Mouse (Mus musculus) midbrain, embryonic 10.5 days (tissue): ENCODE results near the gene Pdia2. TPM values are rescaled to one million over a fixed set of nuclear protein-coding genes. Genes with fewer than 3 reads are reported as not detected.

Experiments used
- DNase-seq: peaks from one replicate; pipeline ENCODE4 v3.0.0-alpha.2; 2017; ENCODE audit warnings: low spot score
- H3K27ac ChIP-seq: fragments of 300-500 bp; sonication (generic); replicated peaks from 2 replicates; pipeline ENCODE4 v1.5.1; 2016; ENCODE audit warnings: mild to moderate bottlenecking
- H3K27me3 ChIP-seq: fragments of 300-500 bp; sonication (generic); 2 replicates; pipeline ENCODE4 v1.6.1; 2016; ENCODE audit warnings: low read depth, mild to moderate bottlenecking; ENCODE audit not compliant: poor library complexity, severe bottlenecking
- H3K36me3 ChIP-seq: fragments of 300-500 bp; sonication (generic); 2 replicates; pipeline ENCODE4 v1.6.1; 2016; ENCODE audit warnings: mild to moderate bottlenecking, moderate library complexity
- H3K4me1 ChIP-seq: fragments of 300-500 bp; sonication (generic); 2 replicates; pipeline ENCODE4 v1.6.1; 2016
- H3K4me3 ChIP-seq: fragments of 300-500 bp; sonication (generic); 2 replicates; pipeline ENCODE4 v1.5.1; 2016; ENCODE audit warnings: mild to moderate bottlenecking, moderate library complexity
- H3K9me3 ChIP-seq: fragments of 300-500 bp; sonication (generic); replicated peaks from 2 replicates; pipeline ENCODE4 v1.6.1; 2016; ENCODE audit warnings: mild to moderate bottlenecking
- WGBS: fragments of 180-500 bp; shearing (Covaris S2); methylation state at CpG from one replicate; pipeline ENCODE4 v1.1.7; 2016; 5-methylcytosine and 5-hydroxymethylcytosine counted together
- polyA plus RNA-seq: library from polyadenylated mRNA; unstranded; fragments of >200 nt; fragmentation: Nextera tagmentation; extraction: Ambion mirVana; gene quantifications from 2 replicates; pipeline ENCODE4 v1.2.1, GENCODE M21; 2016

Pdia2 gene
- polyA plus RNA-seq, result 0.47 and 0.81 TPM in 2 replicates

DNA sequence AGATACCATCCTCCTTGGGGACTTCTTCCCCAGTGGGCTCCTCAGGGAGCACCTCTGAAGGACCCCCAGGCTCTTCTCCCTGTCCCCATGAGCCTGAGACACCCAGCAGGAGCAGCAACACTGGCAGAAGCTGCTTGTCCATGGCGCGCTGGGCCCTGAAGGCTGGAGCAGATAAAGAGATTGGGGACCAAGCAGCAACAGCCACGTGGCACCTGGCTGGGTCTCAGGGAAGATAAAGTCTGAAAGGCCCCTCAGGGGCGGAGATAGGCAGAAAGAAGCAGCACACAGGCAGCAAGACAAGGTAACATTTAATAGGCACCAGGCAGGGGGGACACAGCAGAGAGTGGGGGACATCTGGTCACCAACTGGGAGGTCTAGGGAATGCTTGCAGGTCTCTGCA, at the start of gene Pdia2:
Gene Pdia2, minus strand, starts transcription at position 196 of the 400 bp plus-strand sequence.
- Histone ChIP-seq H3K9me3 (no peaks in the 10 kb centered on the region), H3K4me3 (no peak within 1 kb of the TSS; the same call in 1 of the 2 replicates), H3K36me3 (peaks cover 51% of the 10 kb centered on the region), H3K27ac (no peak within 1 kb of the TSS), H3K27me3 (peaks cover 55% of the 10 kb centered on the region), H3K4me1 (peaks cover 24% of the 10 kb centered on the region)
- DNase-seq, result no peak
- WGBS, result 71% methylated on average over 4 of the region's 4 CpGs

DNA sequence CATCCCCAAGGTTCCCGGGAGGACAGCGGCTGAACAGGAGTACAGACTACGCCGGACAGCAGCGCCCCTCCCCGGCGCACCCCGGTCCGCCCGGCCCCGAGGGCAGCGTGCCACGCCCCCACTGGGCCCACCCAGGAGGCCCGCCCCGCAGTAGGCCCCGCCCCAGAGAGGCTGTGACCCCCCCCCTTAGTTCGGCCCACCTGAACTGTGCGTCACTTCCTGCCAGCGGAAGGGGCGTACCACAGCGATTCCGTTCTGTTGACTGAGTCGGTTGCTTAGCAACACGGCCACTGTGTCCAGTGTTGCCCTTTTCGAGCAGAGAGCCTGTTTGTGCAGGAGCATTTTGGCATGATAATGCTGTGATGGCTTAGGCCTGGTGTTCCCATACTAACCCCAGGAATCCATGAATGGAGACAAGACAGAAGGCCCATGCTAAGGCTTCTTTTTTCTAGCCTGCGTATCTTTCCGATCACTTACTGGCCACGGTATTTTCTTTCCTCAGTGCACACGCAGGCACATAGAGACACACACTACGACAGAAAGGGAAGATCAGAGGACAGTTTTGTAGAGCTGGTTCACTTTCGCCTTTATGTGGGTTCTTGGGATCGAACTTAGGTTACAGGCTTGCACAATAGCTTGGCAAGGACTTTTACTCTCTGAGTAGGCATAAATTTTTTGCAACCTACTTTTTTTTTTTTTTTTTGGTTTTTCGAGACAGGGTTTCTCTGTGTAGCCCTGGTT, 45.4 kb upstream of the Pdia2 start, which contains the start of gene Fam234a:
Gene Fam234a, minus strand, starts transcription at position 142 of the 741 bp plus-strand sequence.
- DNase-seq, result peak; percentile 98
- peaks cover 22% of the 10 kb centered on the region for H3K4me1 ChIP-seq
- H3K27ac ChIP-seq, result peak within 1 kb of the TSS; percentile 82
- H3K36me3 ChIP-seq, result no peaks in the 10 kb centered on the region
- H3K27me3 ChIP-seq, result no peaks in the 10 kb centered on the region
- no peaks in the 10 kb centered on the region for H3K9me3 ChIP-seq
- 6% methylated on average over 33 of the region's 33 CpGs for WGBS
- H3K4me3 ChIP-seq, result peak within 1 kb of the TSS; percentile 71

DNA sequence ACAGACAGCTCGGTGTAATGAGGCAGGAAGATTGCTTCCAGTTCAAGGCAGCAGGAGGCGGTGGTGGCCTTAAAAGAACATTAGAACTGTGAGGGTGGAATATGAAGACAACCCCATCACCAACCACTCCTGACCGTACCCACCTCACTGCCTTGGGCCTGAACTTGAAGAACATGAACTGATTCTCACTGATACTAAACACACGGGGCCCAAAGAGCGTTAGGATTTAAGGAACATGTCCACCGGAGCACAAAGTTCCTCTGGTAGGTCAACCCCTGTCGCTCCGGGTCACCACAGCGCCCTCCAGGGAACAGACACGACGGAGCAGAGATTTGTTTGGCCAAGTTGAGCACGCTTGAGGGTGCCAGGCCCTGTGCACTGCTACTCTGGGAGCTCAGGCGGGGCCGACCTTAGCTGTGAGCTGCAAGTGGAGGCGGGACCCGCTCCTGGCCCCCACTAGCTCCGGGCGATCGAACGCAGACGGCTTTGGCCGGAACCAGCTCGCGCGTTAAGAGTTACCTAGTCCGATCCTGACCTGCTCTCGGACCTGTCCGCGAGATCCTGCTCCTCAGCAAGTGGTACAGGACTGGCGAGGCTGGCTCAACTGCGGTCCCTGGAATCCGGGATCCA, 44.7 kb upstream of the Pdia2 start:
- Histone ChIP-seq H3K27me3 (no peaks in the 10 kb centered on the region), H3K4me3 (peak overlapping the region; percentile 71), H3K9me3 (no peaks in the 10 kb centered on the region), H3K36me3 (no peaks in the 10 kb centered on the region), H3K27ac (peak overlapping the region; percentile 82), H3K4me1 (peaks cover 22% of the 10 kb centered on the region)
- WGBS, result 1% methylated on average over 32 of the region's 32 CpGs
- no peak for DNase-seq

GRCm38 (mm10) chr17:26240990-26241389, 42.1 kb upstream of the Pdia2 start:
- Histone ChIP-seq H3K36me3 (no peaks in the 10 kb centered on the region), H3K27ac (no peak overlapping the region), H3K4me3 (no peak overlapping the region), H3K27me3 (no peaks in the 10 kb centered on the region), H3K4me1 (peaks cover 22% of the 10 kb centered on the region), H3K9me3 (no peaks in the 10 kb centered on the region)
- DNase-seq, result no peak
- 83% methylated on average over 6 of the region's 6 CpGs for WGBS

DNA sequence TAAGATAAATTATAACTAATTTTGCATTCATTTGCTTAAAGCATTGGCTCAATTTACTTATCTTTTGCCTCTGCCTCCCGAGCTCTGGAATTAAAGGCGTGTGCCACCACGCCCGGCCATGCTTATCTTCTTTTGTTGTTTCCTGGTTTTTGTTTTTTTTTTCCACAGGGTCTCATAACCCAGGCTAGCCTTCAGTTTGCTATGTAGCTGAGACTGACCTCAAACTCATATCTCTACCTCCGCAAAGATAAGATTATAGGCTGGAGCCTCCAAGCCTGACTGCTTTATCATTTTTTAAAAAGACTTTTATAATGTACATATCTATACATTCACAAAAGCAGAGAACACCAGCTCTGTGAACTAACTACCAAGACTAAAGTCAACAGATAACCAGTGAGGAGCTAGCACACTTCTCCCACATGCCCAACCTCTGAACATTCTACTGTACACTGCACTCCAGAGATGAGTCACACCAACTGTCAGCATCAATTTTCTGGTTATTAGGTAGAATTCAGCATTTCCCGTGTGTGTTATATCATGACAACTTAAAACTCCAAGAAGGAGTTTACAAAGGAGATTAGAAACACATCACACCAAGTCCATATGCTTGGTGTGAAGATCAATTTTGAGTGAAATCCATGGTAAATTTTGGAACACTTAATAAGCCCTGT, 41.4 kb upstream of the Pdia2 start:
- Histone ChIP-seq H3K4me1 (peaks cover 23% of the 10 kb centered on the region), H3K27ac (no peak overlapping the region), H3K36me3 (no peaks in the 10 kb centered on the region), H3K9me3 (no peaks in the 10 kb centered on the region), H3K4me3 (no peak overlapping the region), H3K27me3 (no peaks in the 10 kb centered on the region)
- WGBS, result 87% methylated on average over 6 of the region's 6 CpGs
- no peak for DNase-seq

- WGBS, result 72% methylated on average over 2 of the region's 2 CpGs
These were observed 40.7 kb upstream of the Pdia2 start for GRCm38 (mm10) chr17:26239551-26239950.

GRCm38 (mm10) chr17:26237667-26238066, 38.8 kb upstream of the Pdia2 start:
- H3K36me3 ChIP-seq, result no peaks in the 10 kb centered on the region
- no peaks in the 10 kb centered on the region for H3K27me3 ChIP-seq
- WGBS, result 87% methylated on average over 10 of the region's 10 CpGs
- no peak for DNase-seq
- H3K4me1 ChIP-seq, result peaks cover 5% of the 10 kb centered on the region; the same call in 1 of the 2 replicates
- H3K4me3 ChIP-seq, result no peak overlapping the region
- no peaks in the 10 kb centered on the region for H3K9me3 ChIP-seq
- no peak overlapping the region for H3K27ac ChIP-seq

More at GRCm38 (mm10) chr17:26239551-26239950, 40.7 kb upstream of the Pdia2 start:
- Histone ChIP-seq H3K4me3 (no peak overlapping the region), H3K27me3 (no peaks in the 10 kb centered on the region), H3K4me1 (peaks cover 22% of the 10 kb centered on the region), H3K27ac (no peak overlapping the region), H3K9me3 (no peaks in the 10 kb centered on the region), H3K36me3 (no peaks in the 10 kb centered on the region)
- no peak for DNase-seq

DNA sequence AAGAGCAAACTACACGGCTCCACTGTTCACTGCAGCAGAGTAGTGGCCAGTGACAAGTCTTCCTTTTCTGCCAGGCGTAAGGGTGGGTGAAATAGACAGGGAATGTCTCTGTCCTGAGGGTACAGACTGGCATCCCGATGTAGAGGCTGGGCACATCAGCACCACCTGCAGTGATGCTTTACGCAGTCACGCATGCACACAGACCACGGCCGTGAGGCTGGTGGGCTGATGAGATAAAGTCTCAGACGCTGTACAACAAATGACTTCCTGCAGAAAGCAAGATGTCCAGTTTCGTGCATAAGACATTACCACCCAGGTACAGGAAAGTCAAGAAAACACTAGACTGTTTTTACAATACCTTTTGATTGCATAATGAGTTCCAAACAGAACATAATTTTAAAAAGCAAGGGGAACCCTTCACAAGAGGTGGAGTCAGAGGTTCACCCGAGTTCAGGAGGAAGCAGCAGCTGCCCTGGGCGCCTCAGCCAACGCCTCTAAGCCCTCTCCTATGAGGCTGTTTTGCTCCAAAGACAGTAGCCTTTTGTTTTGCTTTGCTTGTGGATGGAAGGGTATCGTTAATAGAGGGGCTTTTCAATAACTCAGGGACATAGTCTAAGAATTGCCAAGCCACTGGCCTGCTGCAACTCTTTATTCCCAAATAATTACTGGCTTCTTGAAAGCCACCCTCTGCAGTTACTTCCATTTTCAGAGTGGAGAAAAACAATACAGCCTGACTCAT, 36.4 kb upstream of the Pdia2 start:
- Histone ChIP-seq H3K4me1 (0 out of 2 replicates have a peak, but pooled peaks cover 5% of the 10 kb centered on the region), H3K36me3 (no peaks in the 10 kb centered on the region), H3K27ac (no peak overlapping the region), H3K27me3 (no peaks in the 10 kb centered on the region), H3K9me3 (no peaks in the 10 kb centered on the region), H3K4me3 (no peak overlapping the region)
- no peak for DNase-seq
- WGBS, result 75% methylated on average over 13 of the region's 13 CpGs

DNA sequence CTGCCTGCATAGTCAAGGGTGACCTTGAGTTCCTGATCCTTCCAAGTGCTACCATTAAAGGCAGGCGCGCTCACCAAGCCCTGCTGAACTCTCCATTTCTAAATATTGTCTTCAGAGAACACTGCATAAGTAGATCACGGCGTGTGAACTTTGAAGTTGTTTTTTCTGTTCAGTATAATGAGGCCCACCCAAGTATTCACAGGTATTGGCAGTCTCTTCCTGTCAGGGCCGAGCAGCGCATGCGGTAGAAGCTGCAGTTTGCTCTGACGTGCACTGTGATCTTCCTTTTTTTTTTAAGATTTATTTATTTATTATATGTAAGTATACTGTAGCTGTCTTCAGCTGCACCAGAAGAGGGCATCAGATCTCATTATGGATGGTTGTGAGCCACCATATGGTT, 35.5 kb upstream of the Pdia2 start:
- 92% methylated on average over 8 of the region's 8 CpGs for WGBS
- H3K4me1 ChIP-seq, result 0 out of 2 replicates have a peak, but pooled peaks cover 5% of the 10 kb centered on the region
- H3K36me3 ChIP-seq, result no peaks in the 10 kb centered on the region
- H3K9me3 ChIP-seq, result no peaks in the 10 kb centered on the region
- DNase-seq, result no peak
- no peak overlapping the region for H3K4me3 ChIP-seq
- H3K27me3 ChIP-seq, result no peaks in the 10 kb centered on the region
- no peak overlapping the region for H3K27ac ChIP-seq

DNA sequence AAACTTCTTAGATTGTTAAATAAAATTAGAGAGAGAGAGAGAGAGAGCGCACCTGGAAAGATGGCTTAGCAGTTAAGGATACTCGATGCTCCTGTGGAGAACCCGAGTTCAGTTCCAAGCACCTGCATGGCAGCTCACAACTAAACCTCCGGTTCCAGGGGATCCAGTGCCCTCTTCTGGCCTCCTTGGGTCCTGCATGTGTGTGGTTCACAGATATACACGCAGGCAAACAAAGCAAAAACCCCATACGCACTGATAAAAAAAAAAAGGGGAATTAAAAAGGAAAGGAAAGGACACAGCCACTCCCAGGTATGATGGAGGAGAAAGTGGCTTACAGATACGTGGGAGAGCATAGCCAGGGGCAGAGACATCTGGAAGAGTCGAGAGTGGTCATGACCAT, 34.0 kb upstream of the Pdia2 start:
- no peak for DNase-seq
- Histone ChIP-seq H3K27ac (no peak overlapping the region), H3K4me3 (no peak overlapping the region), H3K27me3 (no peaks in the 10 kb centered on the region), H3K4me1 (0 out of 2 replicates have a peak, but pooled peaks cover 5% of the 10 kb centered on the region), H3K9me3 (no peaks in the 10 kb centered on the region), H3K36me3 (no peaks in the 10 kb centered on the region)
- WGBS, result 72% methylated on average over 8 of the region's 8 CpGs

- no peak for DNase-seq
- Histone ChIP-seq H3K36me3 (no peaks in the 10 kb centered on the region), H3K4me3 (no peak overlapping the region), H3K9me3 (no peaks in the 10 kb centered on the region), H3K4me1 (0 out of 2 replicates have a peak, but pooled peaks cover 5% of the 10 kb centered on the region), H3K27me3 (no peaks in the 10 kb centered on the region), H3K27ac (no peak overlapping the region)
- 92% methylated on average over 5 of the region's 5 CpGs for WGBS
These were observed 32.3 kb upstream of the Pdia2 start for GRCm38 (mm10) chr17:26231156-26231555.

DNA sequence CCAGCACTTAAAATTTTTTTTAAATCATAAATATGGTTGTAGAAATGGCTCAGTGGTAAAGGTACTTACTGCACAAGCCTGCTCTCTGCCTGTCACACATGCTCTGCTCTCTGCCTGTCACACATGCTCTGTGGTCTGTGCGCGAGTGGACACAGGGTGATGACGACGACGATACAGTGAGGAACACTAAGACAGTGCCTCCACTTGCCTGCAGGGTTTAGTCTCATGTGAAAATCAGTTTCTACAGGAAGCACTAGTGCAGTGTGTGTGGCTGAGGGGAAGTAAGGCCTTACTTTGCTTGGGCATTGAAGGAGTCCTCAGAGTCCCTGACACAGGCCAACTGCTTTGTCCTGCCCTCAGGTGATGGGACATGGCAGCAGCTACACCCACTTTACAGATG, 30.9 kb upstream of the Pdia2 start:
- H3K4me3 ChIP-seq, result no peak overlapping the region
- WGBS, result 94% methylated on average over 5 of the region's 5 CpGs
- H3K27ac ChIP-seq, result no peak overlapping the region
- no peaks in the 10 kb centered on the region for H3K27me3 ChIP-seq
- H3K9me3 ChIP-seq, result no peaks in the 10 kb centered on the region
- no peaks in the 10 kb centered on the region for H3K4me1 ChIP-seq
- DNase-seq, result no peak
- H3K36me3 ChIP-seq, result no peaks in the 10 kb centered on the region
